In the genomic region with DNA sequence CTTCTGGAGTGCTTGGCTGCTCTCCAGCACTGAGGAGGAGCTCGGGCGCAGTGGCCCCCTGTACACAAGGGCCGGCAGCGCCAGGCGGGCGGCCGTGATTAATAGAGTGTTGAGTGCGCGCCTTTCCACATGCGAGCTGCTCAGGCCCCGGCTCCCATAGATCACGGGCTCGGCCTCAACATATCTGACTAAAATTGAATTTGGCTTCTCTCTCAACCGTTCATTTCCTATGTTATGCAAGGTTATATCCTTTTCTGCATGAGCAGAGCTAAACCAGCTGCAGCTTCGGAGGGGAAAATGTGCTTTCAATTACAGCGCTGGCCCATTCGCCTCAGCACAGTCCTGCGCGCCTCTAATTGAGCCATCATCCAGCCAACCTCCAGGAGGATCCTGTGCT, we compare ENCODE assay signal across 8 mouse cellular contexts.
A peak's percentile ranks its signal among the peaks of the same experiment; 100 is the strongest.
DNase-seq lines count a peak whose midpoint lies in the region; ATAC-seq and TF ChIP-seq lines count a peak whose summit lies in the region.

No protein-coding gene starts in this region.

- 0 out of 2 replicates have a peak, but pooled peaks have one; percentile 44 for ATAC-seq in frontal cortex, adult (ENCODE audit: low TSS enrichment)
- ATAC-seq in hindbrain, embryonic 12.5 days (ENCODE audit: low FRiP score): peak; percentile 76
- peak; percentile 95 for ATAC-seq in limb, embryonic 13.5 days (ENCODE audit: low FRiP score, low read depth)
- peak; percentile 90 for ATAC-seq in neural tube, embryonic 14.5 days (ENCODE audit: low read depth)

- WGBS in hindbrain, embryonic 12.5 days: 43% methylated on average over 19 of the region's 19 CpGs
- WGBS in limb, embryonic 13.5 days: 8% methylated on average over 19 of the region's 19 CpGs
- whole genome bisulfite sequencing in neural tube, embryonic 14.5 days: 13% methylated on average over 19 of the region's 19 CpGs

- no peak for TF ChIP-seq CTCF in brain, embryonic 14.5 days (IDR thresholded peaks at IDR 0.05; ENCODE audit: borderline replicate concordance, extremely low read depth, insufficient read depth, insufficient read length)
- TF ChIP-seq CTCF in gastrocnemius, adult 2 months (IDR thresholded peaks at IDR 0.05): no peak

- H3K36me3 ChIP-seq in hindbrain, embryonic 12.5 days: peaks cover 15% of the 10 kb centered on the region
- H3K36me3 ChIP-seq in limb, embryonic 13.5 days: peaks cover 17% of the 10 kb centered on the region
- 0 out of 2 replicates have a peak, but pooled peaks cover 3% of the 10 kb centered on the region for H3K36me3 ChIP-seq in neural tube, embryonic 14.5 days (ENCODE audit: control insufficient read depth, insufficient read depth, low read length)

- peak overlapping the region; percentile 61 for H3K27ac ChIP-seq in gastrocnemius, adult 2 months
- H3K27ac ChIP-seq in hindbrain, embryonic 12.5 days: peak overlapping the region; percentile 64
- peak overlapping the region; percentile 29 for H3K27ac ChIP-seq in limb, embryonic 13.5 days
- peak overlapping the region; percentile 40 for H3K27ac ChIP-seq in neural tube, embryonic 14.5 days (ENCODE audit: low read depth, low read length)

- H3K4me3 ChIP-seq in gastrocnemius, adult 2 months: peak overlapping the region; percentile 53
- H3K4me3 ChIP-seq in hindbrain, embryonic 12.5 days: no peak overlapping the region
- peak overlapping the region; percentile 14 for H3K4me3 ChIP-seq in limb, embryonic 13.5 days
- no peak overlapping the region for H3K4me3 ChIP-seq in neural tube, embryonic 14.5 days (ENCODE audit: low read depth, low read length)

- H3K9me3 ChIP-seq in hindbrain, embryonic 12.5 days (replicated peaks): 0 out of 2 replicates have a peak, but pooled peaks cover 10% of the 10 kb centered on the region
- peaks cover 7% of the 10 kb centered on the region for H3K9me3 ChIP-seq in limb, embryonic 13.5 days
- no peaks in the 10 kb centered on the region for H3K9me3 ChIP-seq in neural tube, embryonic 14.5 days (ENCODE audit: control insufficient read depth, low read length)

- peak overlapping the region; percentile 30 for H3K4me2 ChIP-seq in hindbrain, embryonic 12.5 days (replicated peaks)
- peak overlapping the region; percentile 49 for H3K4me2 ChIP-seq in limb, embryonic 13.5 days (replicated peaks)
- peak overlapping the region; percentile 37 for H3K4me2 ChIP-seq in neural tube, embryonic 14.5 days (ENCODE audit: low read depth, low read length)

- H3K27me3 ChIP-seq in hindbrain, embryonic 12.5 days: no peaks in the 10 kb centered on the region
- peaks cover 62% of the 10 kb centered on the region for H3K27me3 ChIP-seq in limb, embryonic 13.5 days
- no peaks in the 10 kb centered on the region for H3K27me3 ChIP-seq in neural tube, embryonic 14.5 days (ENCODE audit: control insufficient read depth, insufficient read depth, low read length)

- DNase-seq in frontal cortex, postnatal 14 days (ENCODE audit: low spot score in 2 of 2): no peak
- peak; percentile 86 for DNase-seq in brain, embryonic 14.5 days (ENCODE audit: low read depth)
- peak; percentile 57 for DNase-seq in gastrocnemius, adult 2 months
- no peak for DNase-seq in thymus, postnatal 25 days

- TF ChIP-seq POLR2A in brain, embryonic 14.5 days (IDR thresholded peaks at IDR 0.05; ENCODE audit: borderline replicate concordance, extremely low read depth, insufficient read depth, insufficient read length, poor library complexity, severe bottlenecking): no peak

- intact Hi-C loops in gastrocnemius, adult 2 months (cut with DNase I): no loop called here

- no peak overlapping the region for H3K9ac ChIP-seq in hindbrain, embryonic 12.5 days
- no peak overlapping the region for H3K9ac ChIP-seq in limb, embryonic 13.5 days
- H3K9ac ChIP-seq in neural tube, embryonic 14.5 days (replicated peaks; ENCODE audit: low read depth, low read length): no peak overlapping the region

- peaks cover 15% of the 10 kb centered on the region for H3K4me1 ChIP-seq in hindbrain, embryonic 12.5 days
- H3K4me1 ChIP-seq in limb, embryonic 13.5 days: peaks cover 25% of the 10 kb centered on the region
- peaks cover 16% of the 10 kb centered on the region for H3K4me1 ChIP-seq in neural tube, embryonic 14.5 days (ENCODE audit: control insufficient read depth, insufficient read depth, low read length)

Comparison
In these comparisons a context has a peak if more than half of its experiments do, and no peak if none do; other contexts are left out.
1. ATAC-seq: peak in every context shown above with its lines; median percentile 95 in limb, embryonic 13.5 days; 90 in neural tube, embryonic 14.5 days; 76 in hindbrain, embryonic 12.5 days; 44 in frontal cortex, adult.
2. DNase-seq: peak in brain, embryonic 14.5 days (single experiment) and gastrocnemius, adult 2 months (single experiment); none in frontal cortex, postnatal 14 days (0 of 2) and thymus, postnatal 25 days (single experiment).
3. H3K4me3 ChIP-seq: peak in gastrocnemius, adult 2 months (single experiment) and limb, embryonic 13.5 days (single experiment); none in hindbrain, embryonic 12.5 days (single experiment) and neural tube, embryonic 14.5 days (single experiment).
4. Peak in every context shown above with its lines, with median percentiles within 50 percentile points of each other: H3K27ac ChIP-seq and H3K4me2 ChIP-seq.